Mouse (Mus musculus): Measurements from ENCODE around the gene Apol9b.
"Not testable (repeated sequence)": the region's sequence is repeated elsewhere in the genome, so short reads cannot be mapped to it uniquely, and the experiment has no call there.

DNA sequence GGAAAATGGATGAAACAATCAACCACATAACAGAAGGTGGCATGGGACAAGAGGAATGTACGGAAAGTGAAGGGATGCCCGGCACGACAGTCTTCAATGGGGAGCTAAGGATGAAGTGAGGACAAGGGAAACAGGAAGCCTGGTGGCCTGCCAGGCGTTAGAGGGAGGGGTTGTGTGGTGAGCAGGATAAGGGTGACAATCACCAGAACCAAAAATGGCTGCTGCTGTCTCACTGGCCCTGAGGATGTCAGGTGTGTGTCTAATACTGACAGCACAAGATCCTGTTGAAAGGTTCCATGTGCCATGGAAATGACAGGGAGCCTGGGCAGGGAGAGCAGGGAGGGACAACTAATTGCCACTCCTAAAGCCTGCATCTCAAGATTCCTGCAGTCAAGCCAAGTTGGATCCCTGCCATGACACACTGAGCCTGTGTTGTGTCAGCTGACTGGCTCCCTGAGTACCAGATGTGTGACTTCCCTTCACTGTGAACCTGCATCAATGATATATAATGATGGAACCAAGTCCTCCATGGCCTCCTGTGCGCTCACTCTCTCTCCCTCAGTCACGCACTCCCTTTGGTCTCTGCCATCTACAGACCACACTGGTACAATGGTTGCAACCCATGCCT is 3.3 kb upstream of the Apol9b start:
- TF ChIP-seq CTCF (conservative IDR thresholded peaks at IDR 0.05; ENCODE audit: low read length); NANOG (IDR thresholded peaks at IDR 0.05; ENCODE audit: borderline replicate concordance, low read length); POU5F1 (IDR thresholded peaks at IDR 0.05; ENCODE audit: borderline replicate concordance, low read length): not testable (repeated sequence)
